Mouse (Mus musculus) hematopoietic multipotent progenitor cell, adult 10-12 weeks (in vitro differentiated cells): ENCODE data around the gene Aste1. TPM values are rescaled to one million over a fixed set of nuclear protein-coding genes. Genes with fewer than 3 reads are reported as not detected.

Experiments used
- polyA plus RNA-seq: library from polyadenylated mRNA; stranded (reverse); fragments of >175 nt; gene quantifications from 2 replicates; pipeline ENCODE4 v1.2.3, GENCODE M21; 2012; ENCODE audit warnings: low replicate concordance

Gene Aste1
- polyA plus RNA-seq: 3.2 and 4.0 TPM in 2 replicates

DNA sequence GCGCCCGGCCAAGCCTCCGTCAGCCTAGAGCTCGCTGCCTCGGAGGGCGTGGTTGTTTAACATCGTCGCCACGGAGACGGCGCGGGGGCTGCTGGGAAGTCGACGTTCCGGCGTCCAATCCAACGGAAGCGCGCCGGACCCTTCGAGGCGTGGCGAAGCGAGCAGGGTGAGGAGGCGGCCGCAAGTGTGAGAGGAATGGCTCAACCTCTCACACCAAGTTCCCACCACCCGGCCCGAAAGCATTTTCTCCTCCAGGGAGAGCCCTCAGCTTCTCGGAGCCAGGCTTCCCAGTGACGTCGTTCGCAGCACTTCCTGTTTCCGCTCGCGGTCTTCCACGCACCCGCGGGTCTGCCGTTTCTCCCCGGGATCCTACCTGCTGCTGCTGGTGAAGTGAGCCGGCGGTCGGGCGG lies at the start of gene Aste1, which contains the start of gene Nek11:
Gene Aste1 (plus strand): TSS at position 175 of the 410 bp plus-strand sequence.
Gene Nek11 (minus strand): TSS at position 307 of the 410 bp plus-strand sequence.

Other genes with a start within 250 kb of the Aste1 start
- not detected in 2 replicates for gene Nek11, start 132 bp downstream of the Aste1 start, polyA plus RNA-seq
- 17.3 and 27.3 TPM in 2 replicates for gene Atp2c1, start 131.9 kb downstream of the Aste1 start, polyA plus RNA-seq
- gene Pik3r4, start 247.6 kb downstream of the Aste1 start, polyA plus RNA-seq: 11.7 and 15.6 TPM in 2 replicates